Mouse (Mus musculus) layer of hippocampus, adult 11-12 months (tissue): ENCODE measurements around the gene Usp15.
"Not testable (repeated sequence)": the region's sequence is repeated elsewhere in the genome, so short reads cannot be mapped to it uniquely, and the experiment has no call there.

ENCODE experiments used
- DNase-seq: peaks from one replicate; pipeline ENCODE4 v3.0.0; 2022; ENCODE audit warnings: low spot score

The Usp15 gene

DNA sequence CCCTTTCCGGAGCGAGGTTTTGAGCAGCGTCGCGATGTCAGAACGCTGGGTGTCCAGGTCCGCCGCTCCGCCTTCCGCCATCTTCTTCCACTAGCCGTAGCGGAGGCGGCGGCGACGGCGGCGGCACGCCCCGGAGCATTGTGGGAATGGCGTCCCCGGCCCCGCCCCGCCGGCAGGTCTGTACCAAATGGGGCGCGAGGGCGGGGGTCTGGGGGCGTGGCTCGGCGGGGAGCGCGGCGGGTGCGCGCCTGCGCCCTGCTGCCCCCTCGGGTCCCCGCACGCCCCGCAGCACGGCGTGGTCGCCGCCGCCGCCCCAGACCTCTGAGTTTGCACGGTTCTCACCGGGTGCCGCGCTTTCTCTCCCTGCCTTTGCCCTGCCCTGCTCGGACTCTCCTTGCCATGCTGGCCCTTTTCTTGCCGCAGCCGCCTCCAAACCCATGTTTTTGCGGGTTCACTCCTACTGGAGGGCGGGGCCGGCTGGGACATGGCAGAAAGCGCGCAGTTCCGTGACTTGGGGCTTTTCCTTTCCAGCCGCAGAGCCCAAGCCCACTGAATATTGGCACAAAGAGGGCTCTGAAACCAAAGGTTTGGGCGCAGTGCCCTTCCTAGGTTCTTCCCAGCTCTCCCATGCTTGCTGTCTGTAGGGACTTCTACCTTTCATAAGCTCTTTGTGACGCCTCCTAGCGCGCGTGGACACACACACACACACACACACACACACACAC is at the start of gene Usp15:
Gene Usp15, minus strand, starts transcription at position 161 of the 725 bp plus-strand sequence.
- DNase-seq = peak; percentile 93

DNA sequence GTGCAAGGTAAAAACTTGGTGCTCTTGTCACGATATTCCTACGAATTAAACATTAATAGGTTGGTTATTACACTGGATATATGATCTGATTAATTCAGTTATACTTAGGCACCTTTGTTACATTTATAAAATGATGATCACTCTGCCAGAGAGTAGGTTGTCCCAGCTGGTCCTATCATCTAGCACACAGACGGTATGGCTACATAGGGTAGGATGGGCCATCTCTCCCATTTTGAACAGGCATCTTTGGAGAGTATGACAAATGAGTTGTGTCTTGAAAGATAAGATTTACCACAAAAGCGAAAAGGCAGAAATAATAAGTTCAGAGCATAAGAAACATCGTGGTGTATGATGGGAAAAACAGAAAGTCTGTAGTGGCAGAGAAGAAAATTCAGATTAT is 32.6 kb upstream of the Usp15 start:
- DNase-seq = no peak

DNA sequence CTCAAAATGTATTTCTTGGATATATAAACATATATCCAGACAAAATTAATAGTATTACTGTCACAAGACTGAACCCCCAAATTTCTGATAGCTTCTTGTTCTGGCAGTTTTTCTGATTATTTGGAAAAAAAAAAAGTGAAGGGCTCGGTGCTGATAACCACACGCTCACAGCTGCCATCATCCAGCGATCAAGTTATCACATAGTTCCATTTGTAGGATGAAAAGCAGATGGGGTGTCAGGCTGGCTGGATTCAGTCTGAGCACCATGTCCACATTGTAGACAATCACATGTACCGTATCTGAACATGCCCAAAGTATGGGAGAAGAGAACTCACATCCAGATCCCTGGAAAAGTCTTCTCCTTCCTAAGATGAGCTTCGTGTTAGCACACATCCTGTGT is 26.0 kb upstream of the Usp15 start:
- DNase-seq = no peak

DNA sequence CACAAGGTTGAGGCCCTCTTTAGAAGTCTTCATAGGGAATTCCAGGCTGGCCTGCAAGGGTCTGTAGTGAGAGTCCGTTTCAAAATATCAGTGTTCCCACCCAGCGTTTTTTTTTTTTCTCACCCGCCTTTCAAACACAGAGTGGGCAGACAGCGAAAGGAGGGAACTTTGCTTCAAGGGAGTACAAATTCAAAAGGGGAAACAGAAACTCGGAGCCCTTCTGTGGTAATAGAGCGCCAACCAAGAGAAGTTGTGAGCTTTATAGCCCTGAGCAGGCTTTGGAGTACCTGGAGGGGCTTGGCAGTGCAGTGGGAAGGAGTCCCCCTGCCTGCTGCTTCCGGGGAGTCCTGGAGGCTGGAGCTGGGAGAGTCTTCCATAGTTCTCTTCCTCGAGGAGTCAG is 12.7 kb upstream of the Usp15 start:
- DNase-seq = no peak

DNA sequence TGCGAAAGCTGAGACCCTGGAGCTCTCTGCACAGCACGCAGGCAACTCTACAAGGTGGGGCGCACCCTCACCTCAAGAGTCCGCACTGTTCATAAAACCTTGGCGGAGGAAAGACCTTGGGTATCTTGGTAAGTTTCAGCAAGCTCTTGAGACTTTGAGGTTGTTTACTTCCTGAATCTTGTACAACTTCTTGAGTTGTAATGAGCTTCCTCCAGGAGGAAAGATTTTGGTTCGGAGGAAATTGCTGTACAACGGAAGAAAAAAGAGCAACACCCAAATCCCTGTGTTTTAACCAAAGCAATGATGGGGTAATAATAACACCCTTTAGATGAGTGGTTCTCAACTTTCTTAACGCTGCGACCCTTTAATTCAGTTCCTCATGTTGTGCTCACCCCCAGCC is 11.5 kb upstream of the Usp15 start:
- no peak for DNase-seq

DNA sequence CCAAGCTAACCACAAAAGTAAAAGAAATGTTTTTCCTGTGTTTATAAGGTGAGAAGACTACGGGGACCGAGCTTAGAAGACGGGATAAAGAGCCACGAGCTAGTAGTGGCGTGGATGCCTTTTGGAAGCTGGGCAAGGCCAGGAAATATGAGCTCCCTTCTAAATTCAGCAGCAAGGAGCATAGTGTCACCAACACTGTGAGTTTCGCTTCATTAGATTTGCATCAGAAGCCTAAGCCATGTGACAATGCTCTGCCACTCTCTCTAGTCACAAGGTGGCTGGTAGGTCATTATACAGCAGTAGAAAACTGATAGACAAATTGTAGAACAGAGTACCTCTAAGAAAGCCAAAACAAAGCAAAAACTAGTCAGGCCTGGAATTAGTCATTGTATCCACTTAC is 9.3 kb upstream of the Usp15 start:
- DNase-seq = no peak

DNA sequence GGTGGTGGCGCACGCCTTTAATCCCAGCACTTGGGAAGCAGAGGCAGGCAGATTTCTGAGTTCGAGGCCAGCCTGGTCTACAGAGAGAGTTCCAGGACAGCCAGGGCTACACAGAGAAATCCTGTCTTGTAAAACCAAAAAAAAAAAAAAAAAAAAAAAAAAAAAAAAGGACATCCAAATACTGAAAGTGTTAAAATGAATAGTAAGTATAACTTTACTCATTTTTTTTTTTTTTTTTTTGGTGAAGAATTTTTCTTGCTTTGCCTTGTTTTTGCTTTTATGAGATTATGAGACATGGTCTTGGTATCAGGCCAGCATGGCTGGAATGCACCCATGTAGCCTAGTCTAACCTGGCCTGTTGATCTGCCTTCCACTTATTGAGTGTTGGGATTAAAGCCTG is 8.6 kb upstream of the Usp15 start:
- not testable (repeated sequence) for DNase-seq

DNA sequence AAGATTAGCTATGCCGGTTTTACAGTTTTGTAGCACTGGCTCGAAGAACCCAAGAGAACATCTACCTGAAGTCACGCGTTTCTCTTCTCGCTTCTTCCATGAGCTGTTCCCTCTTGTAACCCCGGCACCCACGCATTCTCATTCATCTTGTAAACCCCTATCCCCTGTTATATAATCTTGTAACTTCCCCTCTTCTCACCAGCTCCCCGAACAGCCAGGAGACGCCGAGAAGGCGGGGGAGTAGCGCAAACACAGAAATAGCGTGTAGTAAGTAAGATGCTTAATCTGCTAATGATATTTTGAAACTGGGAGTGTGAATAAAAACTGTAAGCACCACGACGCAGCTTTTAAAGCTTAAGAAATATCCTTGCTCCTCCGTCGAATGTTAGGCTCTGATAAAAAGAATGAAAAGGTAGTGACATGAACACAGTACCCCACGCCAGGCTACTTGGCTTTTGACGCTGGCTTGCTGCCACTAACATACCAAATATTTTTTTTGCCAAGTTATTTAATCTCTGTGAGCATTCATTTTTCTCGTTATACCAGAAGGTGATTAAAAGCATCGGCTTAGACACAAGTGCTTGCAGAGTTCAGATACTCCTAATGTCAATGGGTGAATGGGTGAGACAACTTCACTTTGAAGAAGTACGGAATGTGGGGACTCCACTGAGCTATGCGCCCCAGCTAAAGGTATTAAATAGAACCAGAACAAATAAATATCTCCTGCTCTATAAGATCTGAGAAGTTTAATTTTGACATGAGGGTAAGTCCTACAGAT is 5.4 kb upstream of the Usp15 start:
- no peak for DNase-seq

DNA sequence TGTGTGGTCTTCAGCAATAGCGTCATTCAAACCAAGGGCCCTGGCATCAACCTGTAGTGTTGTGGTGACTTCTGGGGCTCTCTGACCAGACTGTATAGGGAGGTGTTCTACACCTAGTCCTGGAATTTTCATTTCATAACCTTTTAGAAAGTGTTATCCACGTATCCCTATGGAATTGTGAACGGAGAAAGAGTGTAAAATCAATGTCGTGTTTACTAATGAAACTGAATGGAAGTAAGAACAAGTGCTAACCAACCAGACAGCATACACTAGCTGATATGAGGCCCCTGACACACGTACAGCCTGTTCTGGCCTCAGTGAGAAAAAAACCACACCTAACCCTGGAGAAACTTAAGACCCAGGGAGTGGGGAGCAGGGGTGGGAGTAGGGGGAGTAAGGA is 4.6 kb upstream of the Usp15 start:
- no peak for DNase-seq

DNA sequence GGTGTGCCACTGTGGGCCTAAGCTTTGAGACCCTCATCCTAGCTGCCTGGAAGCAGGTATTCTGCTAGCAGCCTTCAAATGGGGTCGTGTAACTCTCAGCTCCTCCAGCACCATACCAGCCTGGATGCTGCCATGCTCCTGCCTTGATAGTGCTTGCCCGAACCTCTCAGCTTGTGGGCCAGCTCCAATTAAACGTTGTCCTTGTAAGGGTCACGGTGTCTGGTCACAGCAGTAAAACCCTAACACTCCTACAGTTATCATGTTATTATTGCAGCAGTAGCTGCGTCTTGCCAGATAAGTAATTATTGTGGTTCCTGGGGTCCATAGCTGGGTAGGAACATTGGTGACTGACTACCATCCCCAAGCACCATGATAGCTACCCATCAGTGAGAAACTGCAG is 4.2 kb upstream of the Usp15 start:
- DNase-seq = no peak

DNA sequence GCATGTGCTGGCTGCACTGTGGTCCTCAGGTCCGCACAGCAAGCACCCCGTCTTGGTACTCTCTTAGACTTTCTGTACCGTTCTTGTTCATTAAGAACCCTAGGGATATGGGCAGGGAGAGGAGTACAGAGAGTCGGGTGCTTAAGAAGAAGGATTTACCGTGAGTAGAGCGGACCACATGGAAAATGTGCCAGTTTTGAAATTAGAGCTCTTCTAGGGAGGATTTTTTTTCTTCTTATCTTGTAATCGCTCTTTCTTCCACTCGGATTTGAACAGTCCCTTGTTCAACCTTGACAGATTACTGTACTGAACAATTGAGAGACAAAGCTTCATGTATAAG is 3.5 kb upstream of the Usp15 start:
- no peak for DNase-seq

DNA sequence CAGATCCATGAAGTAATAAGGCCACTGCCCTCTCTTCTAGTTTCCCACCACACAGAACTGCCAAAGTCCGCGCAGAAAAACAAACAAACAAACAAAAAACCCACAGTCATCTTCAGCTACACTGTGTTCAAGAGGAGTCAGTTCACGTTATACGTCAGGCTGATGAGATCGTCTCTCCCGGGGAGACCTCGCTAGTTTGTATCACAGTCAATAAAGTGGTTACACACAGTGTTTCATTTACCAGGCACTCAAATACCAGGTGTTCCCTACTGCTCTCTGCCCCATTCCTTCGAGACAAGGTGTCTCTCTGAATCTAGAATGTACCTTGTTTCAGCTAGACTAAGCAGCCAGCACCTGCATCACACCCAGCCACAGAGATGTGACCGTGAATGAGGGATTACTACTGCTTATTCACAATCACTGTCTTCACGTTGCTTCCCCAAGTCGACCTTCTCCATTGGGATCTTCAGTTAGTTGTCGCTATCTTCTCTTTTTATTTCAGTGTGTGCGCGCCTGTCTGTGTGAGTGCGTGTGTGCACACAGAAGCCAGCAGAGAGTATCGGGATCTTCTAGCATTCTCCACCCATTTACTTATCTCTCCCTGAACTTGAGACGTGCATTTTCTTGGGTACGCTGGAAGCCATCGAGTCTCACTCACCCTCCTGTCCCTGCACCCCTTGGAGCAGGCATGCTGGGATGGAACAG is 3.0 kb upstream of the Usp15 start:
- no peak for DNase-seq

DNA sequence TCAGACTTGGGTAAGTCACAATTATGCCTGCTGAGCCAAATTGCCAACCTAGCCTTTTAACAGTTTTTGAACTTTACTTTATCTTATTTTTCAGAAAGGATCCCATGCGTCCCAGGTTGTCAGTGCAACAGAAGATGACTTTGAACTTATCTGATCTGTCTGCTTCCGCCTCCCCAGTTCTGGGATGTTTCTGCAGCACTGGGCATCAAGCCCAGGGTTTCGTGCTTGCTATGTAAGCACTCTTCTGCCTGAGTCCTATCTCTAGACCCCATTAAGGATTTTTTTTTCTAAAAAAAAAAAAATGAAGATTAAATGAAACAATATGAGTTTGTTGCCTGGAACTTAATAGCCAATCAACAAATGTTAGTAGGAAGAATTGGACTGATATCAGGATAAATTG is 2.3 kb upstream of the Usp15 start:
- DNase-seq = no peak

DNA sequence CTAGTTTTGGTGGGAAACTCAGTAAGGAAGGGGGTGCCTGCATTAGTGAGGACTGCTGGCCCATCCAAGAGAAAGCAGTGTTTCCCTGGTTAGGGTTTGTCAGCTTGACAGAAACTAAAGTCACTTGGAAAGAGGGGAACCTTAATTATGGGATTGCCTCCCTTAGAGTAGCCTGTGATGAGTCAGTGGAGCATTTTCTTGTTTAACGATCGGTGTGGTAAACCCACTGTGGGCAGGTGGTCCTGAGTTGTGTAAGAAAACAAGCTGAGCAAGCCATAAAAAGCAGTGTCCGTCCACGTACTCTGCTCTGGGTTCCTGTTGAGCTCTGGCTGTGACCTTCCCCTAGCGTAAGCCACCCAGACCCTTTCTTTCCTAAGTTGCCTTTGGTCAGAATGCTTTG is 1.4 kb upstream of the Usp15 start:
- no peak for DNase-seq

DNA sequence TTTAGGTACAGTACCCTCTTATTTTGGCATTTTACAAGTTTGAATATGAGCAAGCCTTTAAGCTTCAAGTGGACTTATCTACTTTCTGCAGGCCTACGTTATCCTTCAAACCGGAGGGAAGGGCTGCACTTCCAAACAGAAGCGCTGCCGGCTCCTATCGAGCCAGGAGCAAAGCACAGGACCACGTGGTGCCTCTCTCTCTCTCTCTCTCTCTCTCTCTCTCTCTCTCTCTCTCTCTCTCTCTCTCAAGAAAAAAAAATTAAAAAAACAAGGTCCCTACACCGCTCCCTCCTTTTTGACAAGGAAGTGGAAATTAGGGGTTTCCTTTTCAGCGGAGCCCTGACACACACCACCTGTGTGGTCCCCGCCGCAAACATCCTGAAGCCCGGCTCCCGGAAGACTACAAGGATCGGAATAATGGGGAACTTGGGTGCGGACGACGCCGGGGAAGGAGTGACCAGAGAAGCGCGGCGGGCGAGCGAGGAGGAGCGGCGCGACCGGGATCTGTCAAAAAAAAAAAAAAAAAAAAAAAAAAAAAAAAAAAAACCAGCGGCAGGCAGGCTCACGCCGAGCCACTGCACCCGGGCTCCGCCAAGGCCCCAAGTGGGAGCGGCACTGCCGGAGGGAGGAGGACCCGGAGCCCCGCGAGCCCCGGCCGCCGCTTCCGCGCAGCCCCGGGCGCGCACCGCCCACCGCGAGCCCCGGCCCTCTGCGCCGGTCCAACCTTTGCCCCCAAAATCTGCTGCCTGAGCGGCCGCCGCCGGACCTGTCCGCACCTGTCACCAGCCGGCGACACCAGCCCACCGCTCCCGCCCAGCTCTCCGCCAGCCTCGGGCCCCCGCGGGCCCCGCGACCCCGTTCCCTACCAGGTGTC is 597 bp downstream of the Usp15 start:
- DNase-seq = peak; percentile 28

DNA sequence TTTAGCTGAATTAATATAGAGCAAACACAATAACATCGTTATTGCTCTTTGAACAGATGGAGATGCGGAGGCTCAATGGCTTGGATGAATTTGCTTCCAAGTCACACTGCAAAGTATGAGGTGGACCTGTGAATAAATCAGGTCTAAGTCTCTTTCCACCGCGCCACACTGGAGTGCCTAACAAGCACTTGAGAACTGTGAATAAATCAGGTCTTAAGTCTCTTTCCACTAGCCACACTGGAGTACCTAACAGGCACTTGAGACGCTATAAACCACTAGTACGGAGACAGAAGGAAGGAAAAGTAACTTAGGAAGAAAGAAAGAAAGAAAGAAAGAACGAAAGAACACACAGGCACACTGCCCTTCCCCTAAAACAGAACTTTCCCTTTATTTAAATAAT is 1.3 kb downstream of the Usp15 start:
- no peak for DNase-seq

DNA sequence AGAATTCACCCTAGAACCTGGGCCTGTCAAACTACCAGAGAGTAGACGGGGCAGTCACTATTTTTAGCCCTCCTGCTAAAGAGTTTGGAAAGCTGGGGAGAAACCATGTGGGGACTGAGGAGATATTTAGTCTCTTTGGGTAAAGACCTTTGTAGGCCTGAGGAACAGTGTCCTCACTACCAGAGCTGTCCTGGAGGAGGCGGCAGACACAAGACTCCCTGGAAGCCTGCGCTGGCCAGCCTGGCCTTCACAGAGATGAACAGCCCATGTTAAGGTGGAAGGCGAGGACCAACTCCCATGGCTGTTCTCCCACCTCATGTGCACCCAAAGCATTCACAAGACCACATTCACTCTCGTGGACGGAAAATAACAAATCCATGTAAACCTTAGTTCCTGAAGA is 5.8 kb downstream of the Usp15 start:
- no peak for DNase-seq

DNA sequence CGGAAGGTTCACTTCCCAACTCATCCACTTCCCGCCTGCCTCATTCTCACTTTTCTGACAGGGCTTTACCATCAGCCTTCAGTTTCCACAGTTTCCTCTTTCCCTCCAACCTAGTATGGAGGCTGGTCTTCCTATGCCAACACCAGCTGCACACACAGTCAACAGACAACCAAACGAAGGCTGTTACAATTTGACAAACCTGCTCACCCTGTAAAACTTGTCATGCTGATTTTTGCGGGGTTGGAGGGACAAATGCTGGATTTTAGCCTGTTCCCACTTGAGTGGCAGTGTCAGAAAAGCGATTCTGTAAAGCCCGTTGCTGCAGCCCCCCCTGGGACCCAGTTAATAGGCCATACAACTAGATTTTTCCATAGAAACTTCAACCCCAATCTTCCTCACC is 9.5 kb downstream of the Usp15 start:
- DNase-seq = no peak

DNA sequence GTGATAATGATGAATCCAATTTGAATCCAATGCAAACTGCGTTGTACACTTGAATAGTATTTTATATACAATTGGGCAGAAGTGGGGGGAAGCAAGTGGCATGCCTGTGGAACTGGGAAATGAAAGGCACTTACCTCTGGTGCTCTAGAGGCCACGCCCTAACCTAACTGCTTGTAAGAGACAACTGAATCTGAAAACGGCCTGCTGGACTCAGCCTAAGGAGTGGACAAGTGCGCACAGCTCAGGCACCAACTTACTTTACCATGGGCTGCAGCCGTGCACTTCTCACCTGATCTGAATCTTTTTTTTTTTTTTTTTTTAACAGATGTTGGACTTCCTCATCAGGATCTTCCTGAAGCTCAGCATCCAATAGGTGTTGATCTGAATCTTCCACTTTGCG is 10.9 kb downstream of the Usp15 start:
- DNase-seq = no peak

DNA sequence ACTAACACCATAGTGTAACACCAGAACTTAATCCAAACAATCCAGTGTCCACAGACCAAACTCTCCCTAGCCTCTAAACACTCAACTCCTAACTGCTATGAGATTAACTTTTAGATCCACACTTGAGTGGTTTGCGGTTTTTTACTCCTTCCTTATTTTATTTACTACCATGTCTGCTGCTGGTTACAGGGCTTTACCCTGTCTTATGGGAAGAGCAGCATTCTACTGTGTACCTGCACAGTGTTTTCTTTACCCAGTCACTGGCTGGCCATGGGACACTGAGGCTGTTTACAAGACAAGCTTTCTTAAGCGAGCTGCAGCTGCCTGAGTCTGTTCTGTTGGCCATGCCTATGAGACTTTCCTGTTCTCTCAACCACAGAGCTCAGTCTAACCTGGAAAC is 13.1 kb downstream of the Usp15 start:
- no peak for DNase-seq

DNA sequence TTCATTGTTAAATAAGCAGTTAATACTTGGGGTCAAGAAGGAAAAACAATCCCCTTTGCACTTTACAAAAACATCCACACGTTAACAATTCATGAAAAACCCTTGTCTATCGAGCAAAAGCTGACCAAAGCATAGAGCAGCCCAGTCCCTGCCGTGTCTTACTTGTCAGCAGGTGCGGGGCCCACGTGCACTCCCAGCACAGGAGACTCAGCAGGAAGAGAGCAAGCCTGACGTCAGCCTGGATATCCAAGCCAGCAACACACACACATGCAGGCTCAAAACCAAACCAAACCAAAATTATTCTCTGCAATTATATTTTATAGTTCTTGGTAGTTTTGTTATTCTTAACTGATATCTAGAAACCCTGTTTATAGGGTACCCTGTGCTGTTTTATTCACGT is 13.6 kb downstream of the Usp15 start:
- DNase-seq = peak; percentile 29

DNA sequence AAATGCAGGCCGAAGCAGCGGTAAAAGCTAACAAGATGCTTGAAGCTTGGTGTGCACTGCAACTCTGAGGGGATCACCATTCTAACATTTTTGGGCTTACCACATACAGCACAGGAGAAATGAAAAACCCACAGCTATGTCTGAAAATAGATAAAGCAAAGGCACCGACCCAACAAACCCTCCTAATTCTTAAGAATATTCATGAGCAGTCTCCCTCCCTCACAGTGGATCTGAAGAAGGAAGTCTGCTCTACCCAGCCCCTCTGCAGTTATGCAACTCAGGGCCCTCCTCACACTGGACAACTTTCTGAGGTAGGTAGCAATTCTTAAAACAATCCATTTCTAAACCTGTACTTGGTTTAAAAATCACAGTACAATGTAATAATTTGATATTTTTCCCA is 14.4 kb downstream of the Usp15 start:
- no peak for DNase-seq
